Comparison of ENCODE assay signal across 9 mouse cellular contexts in the genomic region with DNA sequence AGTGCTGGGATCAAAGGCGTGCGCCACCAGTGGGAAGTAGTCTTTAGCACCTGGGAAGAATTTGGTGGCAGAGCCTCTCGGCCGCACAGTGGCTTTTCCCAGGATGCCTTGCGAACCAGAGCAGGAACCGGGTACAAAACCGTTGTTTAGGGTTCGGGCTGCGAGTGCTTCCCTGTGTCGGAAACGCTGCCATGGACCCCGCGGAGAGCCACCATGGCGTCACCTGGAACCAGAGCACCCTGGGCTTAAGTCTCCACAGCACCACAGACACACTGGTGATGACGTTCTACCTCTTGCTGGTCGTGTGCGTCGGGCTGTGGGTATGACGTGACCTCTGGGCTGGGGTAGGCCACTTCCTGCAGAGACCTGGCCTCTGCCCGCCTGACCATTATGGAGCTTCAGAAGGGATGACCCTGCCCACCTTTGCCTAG. TPM values are rescaled to one million over a fixed set of nuclear protein-coding genes. Genes with fewer than 3 reads are reported as not detected.
DNase-seq lines count a peak whose midpoint lies in the region; ATAC-seq and TF ChIP-seq lines count a peak whose summit lies in the region.
"Had no signal": no experiment of that assay in that cellular context is flagged by ENCODE, and none has a peak within 500 bp of the region (broad histone marks: within the 10 kb centered on the region; RNA-seq: fewer than 3 reads in every experiment).

A gene (plus strand): TSS at position 134 of the 431 bp plus-strand sequence.

- ATAC-seq in hindbrain, embryonic 13.5 days (ENCODE audit: low FRiP score) = no peak
- peak; percentile 28; the same call in 1 of the 2 replicates for ATAC-seq in megakaryocyte-erythroid progenitor cell, adult 5-6 weeks (replicated peaks; ENCODE audit: low FRiP score, low TSS enrichment, poor library complexity, severe bottlenecking)

- peak; percentile 51; the same call in 1 of the 2 replicates for TF ChIP-seq POLR2A in testis, adult 2 months (IDR thresholded peaks at IDR 0.05; ENCODE audit: control insufficient read depth, low read depth, low read length)

- H3K4me1 ChIP-seq in testis, adult 2 months (ENCODE audit: control insufficient read depth, insufficient read depth, low read length) = peaks cover 24% of the 10 kb centered on the region
- peaks cover 11% of the 10 kb centered on the region for H3K4me1 ChIP-seq in hindbrain, embryonic 13.5 days (replicated peaks)

- WGBS in hindbrain, embryonic 13.5 days = 37% methylated on average over 20 of the region's 20 CpGs

- peak within 1 kb of the TSS; percentile 43 for H3K4me2 ChIP-seq in hindbrain, embryonic 13.5 days

- H3K9me3 ChIP-seq in hindbrain, embryonic 13.5 days = no peaks in the 10 kb centered on the region

- DNase-seq in testis, postnatal 14 days (ENCODE audit: low spot score) = no peak
- DNase-seq in left cerebral cortex, adult 2 months (ENCODE audit: extremely low spot score in 1 of 2, low spot score in 2 of 2) = no peak
- DNase-seq in urinary bladder, postnatal 36 days (ENCODE audit: low spot score in 2 of 2) = no peak
- no peak for DNase-seq in layer of hippocampus, adult 18-20 months (ENCODE audit: low spot score in 2 of 2)
- DNase-seq in left cerebral cortex, postnatal 36 days (ENCODE audit: low spot score in 2 of 2) = no peak

- H3K27ac ChIP-seq in testis, adult 2 months (ENCODE audit: control insufficient read depth, insufficient read depth, low read depth, low read length) = peak within 1 kb of the TSS; percentile 75
- H3K27ac ChIP-seq in hindbrain, embryonic 13.5 days = no peak within 1 kb of the TSS
- H3K27ac ChIP-seq in left cerebral cortex, adult 2 months = no peak within 1 kb of the TSS

- H3K4me3 ChIP-seq in testis, adult 2 months (ENCODE audit: control insufficient read depth, low read depth, low read length) = peak within 1 kb of the TSS; percentile 88
- peak within 1 kb of the TSS; percentile 18; the same call in 1 of the 2 replicates for H3K4me3 ChIP-seq in hindbrain, embryonic 13.5 days
- H3K4me3 ChIP-seq in left cerebral cortex, adult 2 months = no peak within 1 kb of the TSS
- H3K4me3 ChIP-seq: myocyte had no signal

- no peaks in the 10 kb centered on the region for H3K27me3 ChIP-seq in testis, adult 2 months (ENCODE audit: control insufficient read depth, insufficient read depth, low read length)
- H3K27me3 ChIP-seq in hindbrain, embryonic 13.5 days = peaks cover 27% of the 10 kb centered on the region

- H3K36me3 ChIP-seq in testis, adult 2 months (ENCODE audit: control insufficient read depth, insufficient read depth, low read length) = no peaks in the 10 kb centered on the region
- no peaks in the 10 kb centered on the region for H3K36me3 ChIP-seq in hindbrain, embryonic 13.5 days

- H3K9ac ChIP-seq in hindbrain, embryonic 13.5 days = peak within 1 kb of the TSS; percentile 35

- intact Hi-C loops in left cerebral cortex, adult 2 months (cut with DNase I) = loop anchor here (10.0 kb wide), 1 partner anchor 770 kb away; no protein-coding TSS in a partner anchor
- intact Hi-C loops in left cerebral cortex, postnatal 36 days (cut with DNase I) = loop anchor here (10.0 kb wide), 1 partner anchor 370 kb away; a partner anchor contains a TSS

- TF ChIP-seq CTCF in testis, adult 2 months (IDR thresholded peaks at IDR 0.05; ENCODE audit: control insufficient read depth, insufficient read depth, insufficient replicate concordance, low read depth, low read length) = no peak
- TF ChIP-seq CTCF in left cerebral cortex, adult 2 months (IDR thresholded peaks at IDR 0.05) = no peak

RNA-seq across cellular contexts. Expression of the gene that starts here (rescaled TPM):
- 20.6 and 22.2 TPM in 2 replicates for polyA plus RNA-seq in testis, adult 2 months (2012; rRNA removed)
- not detected in 2 replicates for polyA plus RNA-seq in hindbrain, embryonic 13.5 days (2015; fragmentation: Nextera tagmentation; extraction: Ambion mirVana)
- total RNA-seq in megakaryocyte-erythroid progenitor cell, adult 5-6 weeks (2014; fragmentation: Nextera tagmentation) = 0.12 and 1.4 TPM in 2 replicates
- 0.38 TPM in 1 of 2 replicates, not detected in the other for total RNA-seq in megakaryocyte-erythroid progenitor cell, adult 5-6 weeks (2017)
- not detected for total RNA-seq in left cerebral cortex, adult 2 months (2021)
- under 1 TPM in 1 of 2 experiments, not detected in 1; 0.25 TPM for total RNA-seq in layer of hippocampus, adult 18-20 months (2021)
- total RNA-seq in left cerebral cortex, postnatal 36 days (2021) = not detected

Comparison
In these comparisons a context has a peak if more than half of its experiments do, and no peak if none do; other contexts are left out.
1. RNA of the gene that starts here (polyA plus RNA-seq): 20.6 to 22.2 TPM in testis, adult 2 months; not detected in hindbrain, embryonic 13.5 days; every median in the first group is over 10 times any median in the second.